ENCODE assay signal across 10 mouse cellular contexts in genomic region chr2:32364121-32364520, GRCm38 (mm10). TPM values are rescaled to one million over a fixed set of nuclear protein-coding genes. Genes with fewer than 3 reads are reported as not detected.
A peak's percentile ranks its signal among the peaks of the same experiment; 100 is the strongest.
DNase-seq lines count a peak whose midpoint lies in the region; ATAC-seq and TF ChIP-seq lines count a peak whose summit lies in the region.
"Had no signal": no experiment of that assay in that cellular context is flagged by ENCODE, and none has a peak within 500 bp of the region (broad histone marks: within the 10 kb centered on the region; RNA-seq: fewer than 3 reads in every experiment).

No protein-coding gene starts in this region.

- peak overlapping the region; percentile 86 for H3K4me2 ChIP-seq in heart, embryonic 13.5 days
- H3K4me2 ChIP-seq in hindbrain, embryonic 15.5 days, result peak overlapping the region; percentile 70
- peak overlapping the region; percentile 90; the same call in 1 of the 2 replicates for H3K4me2 ChIP-seq in midbrain, embryonic 11.5 days

- no peak for TF ChIP-seq EP300 in heart, adult 2 months (IDR thresholded peaks at IDR 0.05; ENCODE audit: insufficient read depth, low read depth, low read length)

- TF ChIP-seq POLR2A in heart, adult 2 months (IDR thresholded peaks at IDR 0.05; ENCODE audit: insufficient read depth, low read depth, low read length), result no peak

- H3K9ac ChIP-seq in heart, embryonic 13.5 days, result peak overlapping the region; percentile 93
- no peak overlapping the region for H3K9ac ChIP-seq in heart, adult 2 months (ENCODE audit: low read depth, low read length)
- peak overlapping the region; percentile 65 for H3K9ac ChIP-seq in hindbrain, embryonic 15.5 days
- H3K9ac ChIP-seq in midbrain, embryonic 11.5 days (ENCODE audit: low read length), result peak overlapping the region; percentile 93

- H3K79me2 ChIP-seq in heart, adult 2 months (replicated peaks; ENCODE audit: control insufficient read depth, insufficient read depth, low read length), result no peaks in the 10 kb centered on the region

- no peak for ATAC-seq in heart, embryonic 13.5 days (ENCODE audit: extremely low read depth, insufficient number of reproducible peaks, low FRiP score, low TSS enrichment)
- ATAC-seq in hindbrain, embryonic 15.5 days (ENCODE audit: low FRiP score, low read depth), result no peak
- no peak for ATAC-seq in midbrain, embryonic 11.5 days (ENCODE audit: low FRiP score)

- H3K9me3 ChIP-seq in heart, embryonic 13.5 days, result no peaks in the 10 kb centered on the region
- H3K9me3 ChIP-seq in embryonic facial prominence, embryonic 10.5 days, result no peaks in the 10 kb centered on the region
- H3K9me3 ChIP-seq in hindbrain, embryonic 15.5 days, result no peaks in the 10 kb centered on the region
- H3K9me3 ChIP-seq in midbrain, embryonic 11.5 days (ENCODE audit: control insufficient read depth, low read length), result no peaks in the 10 kb centered on the region

- no peak for DNase-seq in heart, adult 2 months
- no peak for DNase-seq in embryonic facial prominence, embryonic 10.5 days (ENCODE audit: low spot score)
- DNase-seq in midbrain, embryonic 11.5 days (ENCODE audit: low spot score, missing footprints), result no peak
- no peak for DNase-seq in embryo, embryonic 10 days (ENCODE audit: low spot score)
- DNase-seq in MN1 (ENCODE audit: low spot score), result no peak
- DNase-seq in T-cell, adult 2 months (ENCODE audit: low spot score), result no peak
- DNase-seq: adrenal gland, postnatal 10 days; right cerebral cortex, postnatal 4 days had no signal

- peaks cover 48% of the 10 kb centered on the region for H3K36me3 ChIP-seq in heart, embryonic 13.5 days
- no peaks in the 10 kb centered on the region for H3K36me3 ChIP-seq in heart, adult 2 months (ENCODE audit: control insufficient read depth, insufficient read depth, low read length)
- H3K36me3 ChIP-seq in embryonic facial prominence, embryonic 10.5 days (replicated peaks), result peaks cover 52% of the 10 kb centered on the region
- H3K36me3 ChIP-seq in hindbrain, embryonic 15.5 days, result peaks cover 19% of the 10 kb centered on the region
- peaks cover 7% of the 10 kb centered on the region for H3K36me3 ChIP-seq in midbrain, embryonic 11.5 days (ENCODE audit: control insufficient read depth, insufficient read depth, low read length)

- H3K27ac ChIP-seq in heart, embryonic 13.5 days (replicated peaks), result no peak overlapping the region
- H3K27ac ChIP-seq in heart, adult 2 months, result no peak overlapping the region
- H3K27ac ChIP-seq in embryonic facial prominence, embryonic 10.5 days (replicated peaks), result peak overlapping the region; percentile 95; the same call in 1 of the 2 replicates
- no peak overlapping the region for H3K27ac ChIP-seq in hindbrain, embryonic 15.5 days (replicated peaks)
- no peak overlapping the region for H3K27ac ChIP-seq in midbrain, embryonic 11.5 days (ENCODE audit: low read depth, low read length)

- H3K4me1 ChIP-seq in heart, embryonic 13.5 days, result peaks cover 26% of the 10 kb centered on the region
- H3K4me1 ChIP-seq in heart, adult 2 months (ENCODE audit: control insufficient read depth, insufficient read depth, low read length), result peaks cover 1% of the 10 kb centered on the region; the same call in 1 of the 2 replicates
- peaks cover 45% of the 10 kb centered on the region for H3K4me1 ChIP-seq in embryonic facial prominence, embryonic 10.5 days
- H3K4me1 ChIP-seq in hindbrain, embryonic 15.5 days (replicated peaks), result peaks cover 29% of the 10 kb centered on the region
- peaks cover 13% of the 10 kb centered on the region for H3K4me1 ChIP-seq in midbrain, embryonic 11.5 days (ENCODE audit: control insufficient read depth, insufficient read depth, low read length)

- intact Hi-C loops in heart, adult 2 months (cut with DNase I), result no loop called here

- TF ChIP-seq CTCF in heart, adult 2 months (IDR thresholded peaks at IDR 0.05), result no peak

- H3K4me3 ChIP-seq in heart, embryonic 13.5 days, result peak overlapping the region; percentile 91
- no peak overlapping the region; the same call in 1 of the 2 replicates for H3K4me3 ChIP-seq in heart, adult 2 months
- peak overlapping the region; percentile 90 for H3K4me3 ChIP-seq in embryonic facial prominence, embryonic 10.5 days
- peak overlapping the region; percentile 72 for H3K4me3 ChIP-seq in hindbrain, embryonic 15.5 days
- no peak overlapping the region; the same call in 1 of the 2 replicates for H3K4me3 ChIP-seq in midbrain, embryonic 11.5 days (ENCODE audit: low read depth, low read length)

- H3K27me3 ChIP-seq in heart, embryonic 13.5 days (replicated peaks), result 0 out of 2 replicates have a peak, but pooled peaks cover 8% of the 10 kb centered on the region
- H3K27me3 ChIP-seq in heart, adult 2 months (ENCODE audit: control insufficient read depth, insufficient read depth, low read length), result no peaks in the 10 kb centered on the region
- no peaks in the 10 kb centered on the region for H3K27me3 ChIP-seq in embryonic facial prominence, embryonic 10.5 days (replicated peaks; ENCODE audit: low read depth, poor library complexity, severe bottlenecking)
- H3K27me3 ChIP-seq in hindbrain, embryonic 15.5 days, result 0 out of 2 replicates have a peak, but pooled peaks cover 3% of the 10 kb centered on the region
- H3K27me3 ChIP-seq in midbrain, embryonic 11.5 days (ENCODE audit: control insufficient read depth, insufficient read depth, low read length), result peaks cover 7% of the 10 kb centered on the region; the same call in 1 of the 2 replicates

- 79% methylated on average over 8 of the region's 8 CpGs for WGBS in heart, embryonic 13.5 days
- WGBS in heart, adult 2 months, result 83% methylated on average over 8 of the region's 8 CpGs
- 88% methylated on average over 8 of the region's 8 CpGs for WGBS in embryonic facial prominence, embryonic 10.5 days
- WGBS in hindbrain, embryonic 15.5 days, result 91% methylated on average over 8 of the region's 8 CpGs
- 89% methylated on average over 8 of the region's 8 CpGs for WGBS in midbrain, embryonic 11.5 days

RNA-seq across cellular contexts. Expression of gene Dnm1, which starts 11.0 kb away (rescaled TPM):
- 3.4 and 4.5 TPM in 2 replicates for polyA plus RNA-seq in heart, embryonic 13.5 days (2015; fragmentation: Nextera tagmentation; extraction: Ambion mirVana)
- 1 to 10 TPM; 4.0 to 5.5 TPM for total RNA-seq in heart, adult 2 months (2021)
- polyA plus RNA-seq in heart, adult 2 months (2012; rRNA removed), result 20.4 and 23.1 TPM in 2 replicates
- 20.7 and 23.5 TPM in 2 replicates for polyA plus RNA-seq in embryonic facial prominence, embryonic 10.5 days (2016; fragmentation: Nextera tagmentation; extraction: Ambion mirVana)
- 77.2 and 86.0 TPM in 2 replicates for polyA plus RNA-seq in hindbrain, embryonic 15.5 days (2015; fragmentation: Nextera tagmentation; extraction: Ambion mirVana)
- polyA plus RNA-seq in midbrain, embryonic 11.5 days (2014; fragmentation: Nextera tagmentation; extraction: Ambion mirVana), result 12.9 and 13.8 TPM in 2 replicates

RNA-seq across cellular contexts. Expression of gene Ciz1, which starts 12.0 kb away (rescaled TPM):
- polyA plus RNA-seq in heart, embryonic 13.5 days (2015; fragmentation: Nextera tagmentation; extraction: Ambion mirVana), result 32.9 and 35.2 TPM in 2 replicates
- 10 to 100 TPM; 26.7 to 29.5 TPM for total RNA-seq in heart, adult 2 months (2021)
- polyA plus RNA-seq in heart, adult 2 months (2012; rRNA removed), result 117 and 128 TPM in 2 replicates
- polyA plus RNA-seq in embryonic facial prominence, embryonic 10.5 days (2016; fragmentation: Nextera tagmentation; extraction: Ambion mirVana), result 65.8 and 66.4 TPM in 2 replicates
- polyA plus RNA-seq in hindbrain, embryonic 15.5 days (2015; fragmentation: Nextera tagmentation; extraction: Ambion mirVana), result 48.2 and 60.7 TPM in 2 replicates
- 43.1 and 46.9 TPM in 2 replicates for polyA plus RNA-seq in midbrain, embryonic 11.5 days (2014; fragmentation: Nextera tagmentation; extraction: Ambion mirVana)

RNA-seq across cellular contexts. Expression of gene 1110008P14Rik, which starts 17.6 kb away (rescaled TPM):
- 47.5 and 49.0 TPM in 2 replicates for polyA plus RNA-seq in heart, embryonic 13.5 days (2015; fragmentation: Nextera tagmentation; extraction: Ambion mirVana)
- total RNA-seq in heart, adult 2 months (2021), result 10 to 100 TPM; 39.6 to 44.8 TPM
- 129 and 132 TPM in 2 replicates for polyA plus RNA-seq in heart, adult 2 months (2012; rRNA removed)
- 35.0 and 39.3 TPM in 2 replicates for polyA plus RNA-seq in embryonic facial prominence, embryonic 10.5 days (2016; fragmentation: Nextera tagmentation; extraction: Ambion mirVana)
- polyA plus RNA-seq in hindbrain, embryonic 15.5 days (2015; fragmentation: Nextera tagmentation; extraction: Ambion mirVana), result 156 and 160 TPM in 2 replicates
- polyA plus RNA-seq in midbrain, embryonic 11.5 days (2014; fragmentation: Nextera tagmentation; extraction: Ambion mirVana), result 46.4 and 49.4 TPM in 2 replicates

RNA-seq across cellular contexts. Expression of gene Lcn2, which starts 23.9 kb away (rescaled TPM):
- 0.91 and 0.98 TPM in 2 replicates for polyA plus RNA-seq in heart, embryonic 13.5 days (2015; fragmentation: Nextera tagmentation; extraction: Ambion mirVana)
- total RNA-seq in heart, adult 2 months (2021), result 1 to 10 TPM; 4.1 to 6.9 TPM
- polyA plus RNA-seq in heart, adult 2 months (2012; rRNA removed), result 6.6 and 11.3 TPM in 2 replicates
- not detected in 2 replicates for polyA plus RNA-seq in embryonic facial prominence, embryonic 10.5 days (2016; fragmentation: Nextera tagmentation; extraction: Ambion mirVana)
- polyA plus RNA-seq in hindbrain, embryonic 15.5 days (2015; fragmentation: Nextera tagmentation; extraction: Ambion mirVana), result 0.73 and 1.2 TPM in 2 replicates
- 0.30 TPM in 1 of 2 replicates, not detected in the other for polyA plus RNA-seq in midbrain, embryonic 11.5 days (2014; fragmentation: Nextera tagmentation; extraction: Ambion mirVana)

RNA-seq across cellular contexts. Expression of gene Ptges2, which starts 31.6 kb away (rescaled TPM):
- polyA plus RNA-seq in heart, embryonic 13.5 days (2015; fragmentation: Nextera tagmentation; extraction: Ambion mirVana), result 35.3 and 36.1 TPM in 2 replicates
- 10 to 100 TPM; 58.6 to 68.2 TPM for total RNA-seq in heart, adult 2 months (2021)
- 68.8 and 98.5 TPM in 2 replicates for polyA plus RNA-seq in heart, adult 2 months (2012; rRNA removed)
- polyA plus RNA-seq in embryonic facial prominence, embryonic 10.5 days (2016; fragmentation: Nextera tagmentation; extraction: Ambion mirVana), result 32.2 and 32.5 TPM in 2 replicates
- polyA plus RNA-seq in hindbrain, embryonic 15.5 days (2015; fragmentation: Nextera tagmentation; extraction: Ambion mirVana), result 51.0 and 57.4 TPM in 2 replicates
- 24.7 and 25.4 TPM in 2 replicates for polyA plus RNA-seq in midbrain, embryonic 11.5 days (2014; fragmentation: Nextera tagmentation; extraction: Ambion mirVana)

Comparison
In these comparisons a context has a peak if more than half of its experiments do, and no peak if none do; other contexts are left out.
1. H3K4me3 ChIP-seq: peak in heart, embryonic 13.5 days (single experiment), embryonic facial prominence, embryonic 10.5 days (single experiment) and hindbrain, embryonic 15.5 days (single experiment); none in heart, adult 2 months (single experiment) and midbrain, embryonic 11.5 days (single experiment).
2. Peak in every context shown above with its lines, with median percentiles within 50 percentile points of each other: H3K4me2 ChIP-seq.